Mouse (Mus musculus): ENCODE results near the gene Gm17268.

The Gm17268 gene

DNA sequence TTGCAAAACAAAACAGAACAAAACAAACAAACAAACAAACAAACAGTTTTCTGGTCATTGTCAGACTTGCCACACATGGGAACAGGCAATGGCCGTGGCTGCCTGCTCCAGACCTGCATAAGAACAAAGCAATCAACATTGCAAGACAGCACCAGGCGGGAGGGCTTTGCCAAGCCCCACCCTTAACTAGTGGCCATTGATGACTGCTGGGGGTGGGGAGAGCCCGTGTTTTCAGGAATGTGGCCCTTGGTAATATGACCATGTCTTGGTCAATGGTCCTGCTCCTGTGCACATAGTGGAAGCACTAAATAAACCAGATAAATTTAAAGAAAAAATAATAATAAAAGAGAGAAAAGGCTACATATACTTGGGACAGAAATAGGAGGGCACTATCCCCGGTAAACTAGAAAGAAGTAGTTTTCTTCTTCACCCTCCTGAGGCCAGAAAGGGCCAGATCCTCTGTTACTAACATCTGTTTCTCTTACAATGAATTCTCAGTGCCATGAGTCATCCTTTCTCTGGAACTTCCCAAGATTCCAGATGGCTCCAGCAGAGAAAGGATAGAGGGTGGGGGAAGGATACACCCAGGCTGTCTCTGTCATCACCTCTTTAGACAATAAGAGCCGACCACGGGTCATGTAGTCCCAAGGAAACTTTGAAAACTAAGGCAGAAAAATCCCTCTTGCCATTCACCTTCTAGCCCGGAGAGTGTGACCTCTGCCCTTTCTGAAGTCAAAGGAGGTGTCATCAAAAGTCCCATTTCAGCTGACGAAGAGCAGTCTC, 26.8 kb downstream of the Gm17268 start:
- TF ChIP-seq GATA4 (IDR thresholded peaks at IDR 0.05; ENCODE audit: insufficient replicate concordance, low read length), result no peak

DNA sequence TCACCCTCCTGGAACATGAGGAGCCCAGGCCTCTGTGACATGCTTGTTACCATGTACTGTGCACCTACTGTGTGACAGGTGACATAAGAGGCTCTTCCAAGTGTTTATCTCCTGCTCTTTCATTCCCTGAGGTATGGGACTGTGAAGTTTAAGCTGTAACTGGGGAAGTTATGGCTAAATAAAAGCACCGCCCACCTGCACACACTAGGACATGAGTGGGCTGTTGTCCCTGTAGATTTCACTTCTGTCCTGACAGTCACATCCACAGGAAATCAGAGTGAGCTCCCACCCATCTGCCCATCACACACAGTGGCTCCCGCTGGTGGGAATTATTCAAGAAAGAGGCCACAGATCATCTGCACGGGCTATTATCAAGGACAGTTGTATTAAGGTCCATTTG, 28.2 kb downstream of the Gm17268 start:
- TF ChIP-seq GATA4 (IDR thresholded peaks at IDR 0.05; ENCODE audit: insufficient replicate concordance, low read length), result no peak

DNA sequence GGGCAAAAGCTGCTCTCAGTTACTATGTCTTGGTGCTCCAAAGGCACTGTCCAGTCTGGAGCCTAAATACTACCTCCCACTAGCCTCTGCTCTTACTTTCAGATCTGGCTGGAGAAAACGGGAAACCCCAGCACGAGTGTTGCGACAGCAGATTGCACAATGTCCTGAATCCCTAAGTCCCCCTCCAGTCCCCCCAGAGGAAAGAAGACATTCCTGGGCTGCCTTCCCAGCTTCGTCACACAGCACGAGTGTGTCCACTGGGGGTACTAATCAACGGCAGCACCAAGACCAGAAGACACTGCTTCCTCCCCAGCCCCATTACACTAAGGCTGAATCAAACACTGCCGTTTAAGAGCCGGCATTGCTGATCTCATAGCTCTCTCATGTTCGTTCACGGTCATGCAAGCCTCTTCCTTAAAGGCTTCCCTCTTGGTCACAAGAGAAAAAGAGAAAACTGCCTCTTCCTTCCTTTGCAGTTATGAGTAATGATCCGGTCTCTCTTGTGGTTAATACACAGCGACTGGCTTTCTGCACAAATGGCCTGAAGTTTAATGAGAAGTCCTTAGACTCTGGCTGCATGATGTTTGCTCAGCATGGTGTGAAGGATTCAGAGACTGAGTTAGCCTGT, 31.5 kb downstream of the Gm17268 start:
- TF ChIP-seq GATA4 (IDR thresholded peaks at IDR 0.05; ENCODE audit: insufficient replicate concordance, low read length), result no peak

DNA sequence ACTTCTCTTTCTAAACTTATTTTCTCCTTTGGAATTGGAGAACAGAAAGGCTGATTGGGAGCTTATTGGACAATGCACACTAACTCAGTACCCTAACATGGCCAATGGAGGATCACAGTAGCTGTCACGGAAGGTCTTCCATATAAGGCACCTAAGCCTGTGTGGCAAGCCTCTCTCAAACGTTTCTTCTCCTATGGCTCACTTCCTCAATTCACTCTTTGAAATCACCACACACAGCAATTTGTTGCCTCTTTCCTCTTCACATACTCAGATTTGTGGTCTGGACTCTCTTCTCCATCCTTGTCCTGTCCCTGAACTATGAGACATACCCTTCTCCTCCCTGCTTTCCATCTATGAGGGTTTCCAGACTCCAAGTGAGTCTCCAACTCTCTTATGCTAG, 33.6 kb downstream of the Gm17268 start:
- no peak for TF ChIP-seq GATA4 (IDR thresholded peaks at IDR 0.05; ENCODE audit: insufficient replicate concordance, low read length)

DNA sequence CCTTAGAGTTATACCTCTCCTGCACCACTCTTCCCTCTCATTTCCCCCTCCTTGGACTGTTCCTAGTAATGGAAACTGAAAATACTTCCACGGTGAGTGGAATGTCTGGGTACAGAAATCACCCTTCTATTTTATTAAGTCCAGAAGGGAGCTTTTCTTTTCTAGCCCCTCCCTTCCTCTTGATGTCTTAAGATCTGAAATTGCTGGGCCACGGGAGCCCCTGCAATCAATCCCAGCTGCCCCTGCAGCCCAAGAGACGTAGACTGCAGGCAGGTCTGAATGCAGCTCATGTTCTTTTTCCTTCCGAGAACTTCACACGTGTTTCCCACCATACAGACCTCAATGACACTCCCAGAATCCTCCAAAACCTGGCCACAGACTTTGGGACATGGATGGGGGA, 37.8 kb downstream of the Gm17268 start:
- TF ChIP-seq GATA4 (IDR thresholded peaks at IDR 0.05; ENCODE audit: insufficient replicate concordance, low read length), result no peak

DNA sequence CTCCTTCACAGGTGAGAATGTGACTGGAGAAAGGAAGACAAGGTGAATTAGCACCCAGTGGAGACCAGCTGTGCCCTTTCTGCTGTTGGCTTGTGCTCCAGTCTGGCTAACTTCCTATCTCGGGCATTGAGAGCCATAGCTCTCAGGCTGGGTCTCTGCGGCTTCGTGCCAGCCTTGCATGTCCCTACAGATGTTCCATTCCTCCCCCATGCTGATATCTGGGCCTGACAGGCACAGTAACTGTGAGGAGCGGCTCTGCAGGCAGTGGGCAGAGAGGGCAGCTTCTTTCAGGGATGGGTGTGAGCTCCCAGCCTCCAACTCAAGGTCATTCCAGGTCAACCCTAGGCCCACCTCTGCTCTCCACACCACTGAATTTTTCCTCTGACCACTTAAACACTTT, 38.9 kb downstream of the Gm17268 start:
- TF ChIP-seq GATA4 (IDR thresholded peaks at IDR 0.05; ENCODE audit: insufficient replicate concordance, low read length), result no peak

DNA sequence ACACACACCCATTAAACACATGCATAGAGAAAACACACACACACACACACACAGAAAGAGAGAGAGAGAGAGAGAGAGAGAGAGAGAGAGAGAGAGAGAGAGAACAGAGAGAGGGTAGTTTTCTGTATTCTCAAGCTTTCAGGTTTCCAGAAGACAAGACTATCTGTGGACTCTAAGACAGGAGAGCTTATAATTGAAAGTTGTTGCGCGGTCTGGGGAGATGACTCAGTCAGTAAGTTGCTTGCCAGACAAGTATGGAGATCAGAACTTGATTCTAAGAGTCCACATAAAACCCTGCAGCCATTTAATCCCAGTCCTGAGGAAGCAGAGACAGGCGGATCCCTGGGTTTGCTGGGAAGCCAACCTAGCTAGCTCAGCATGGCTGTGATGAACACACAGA, 39.7 kb downstream of the Gm17268 start:
- TF ChIP-seq GATA4 (IDR thresholded peaks at IDR 0.05; ENCODE audit: insufficient replicate concordance, low read length), result no peak

DNA sequence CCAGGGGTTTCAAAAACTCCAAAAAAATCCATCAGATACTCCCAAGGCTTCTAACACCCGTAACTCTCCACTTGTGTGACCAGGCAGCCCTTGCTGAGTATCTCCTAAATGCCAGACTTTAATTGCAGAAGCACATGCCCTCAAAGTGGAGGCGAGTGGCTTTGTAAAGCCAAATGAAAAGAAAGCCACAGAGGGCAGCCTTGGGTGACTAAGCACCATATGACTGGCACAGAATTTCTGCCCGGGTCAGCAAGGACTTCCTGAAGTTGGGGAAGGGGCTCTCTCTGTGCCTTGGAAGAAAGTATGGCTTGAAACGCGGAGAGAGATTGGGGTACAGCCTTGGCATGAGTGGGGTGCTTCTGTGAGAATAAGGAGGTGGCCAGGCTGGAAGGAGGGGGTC, 41.3 kb downstream of the Gm17268 start:
- TF ChIP-seq GATA4 (IDR thresholded peaks at IDR 0.05; ENCODE audit: insufficient replicate concordance, low read length), result no peak

DNA sequence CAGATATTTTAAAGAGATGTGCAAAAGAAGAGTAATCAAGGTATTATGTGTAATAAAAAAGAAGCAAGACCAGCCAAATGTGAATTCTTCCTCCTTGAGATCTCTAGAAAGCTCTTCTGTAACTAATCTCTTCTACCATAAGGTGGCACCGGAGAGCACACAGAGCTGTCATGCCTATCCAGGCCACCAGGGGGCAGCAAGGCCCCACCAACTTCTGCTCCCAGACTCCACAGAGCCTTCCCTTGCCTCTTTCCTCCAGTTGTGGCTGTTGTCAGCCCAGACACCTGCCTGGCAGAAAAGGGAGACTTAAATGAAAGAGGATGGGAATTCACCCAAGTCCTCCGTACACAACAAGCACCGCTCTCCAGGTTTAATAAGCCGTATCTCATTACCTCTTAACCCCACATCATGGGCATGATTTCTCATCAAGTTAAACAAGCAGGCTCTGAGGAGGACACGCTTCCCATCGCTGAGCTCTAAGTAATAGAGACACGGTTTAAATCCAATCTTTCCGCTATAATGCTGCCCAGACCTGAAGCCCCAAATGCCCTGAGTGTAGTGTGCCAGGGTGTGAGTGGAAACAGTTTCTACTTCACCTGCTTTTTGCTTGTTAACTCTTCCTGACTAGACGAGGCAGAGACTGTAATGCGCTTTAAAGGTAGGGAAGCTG, 42.1 kb downstream of the Gm17268 start:
- no peak for TF ChIP-seq GATA4 (IDR thresholded peaks at IDR 0.05; ENCODE audit: insufficient replicate concordance, low read length)

DNA sequence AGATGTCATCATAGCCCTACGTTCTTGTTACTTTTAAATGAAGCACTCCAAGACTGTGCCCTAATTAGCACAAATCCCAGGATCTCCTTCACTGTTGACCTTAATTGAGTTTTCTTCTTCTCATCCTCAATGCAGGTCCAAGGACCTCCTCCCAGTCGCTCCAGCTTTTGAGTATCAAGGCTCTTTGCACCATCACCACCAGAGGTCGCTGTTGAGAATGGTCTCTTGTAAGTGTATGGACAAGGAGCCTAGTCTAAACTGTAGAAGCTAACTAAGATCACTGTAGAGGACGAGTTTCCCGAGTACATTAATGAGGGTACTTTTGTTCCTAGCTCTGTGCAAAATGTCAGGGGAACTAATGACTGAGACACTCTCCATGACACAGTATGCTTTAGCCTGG, 55.2 kb downstream of the Gm17268 start:
- no peak for TF ChIP-seq GATA4 (IDR thresholded peaks at IDR 0.05; ENCODE audit: insufficient replicate concordance, low read length)

DNA sequence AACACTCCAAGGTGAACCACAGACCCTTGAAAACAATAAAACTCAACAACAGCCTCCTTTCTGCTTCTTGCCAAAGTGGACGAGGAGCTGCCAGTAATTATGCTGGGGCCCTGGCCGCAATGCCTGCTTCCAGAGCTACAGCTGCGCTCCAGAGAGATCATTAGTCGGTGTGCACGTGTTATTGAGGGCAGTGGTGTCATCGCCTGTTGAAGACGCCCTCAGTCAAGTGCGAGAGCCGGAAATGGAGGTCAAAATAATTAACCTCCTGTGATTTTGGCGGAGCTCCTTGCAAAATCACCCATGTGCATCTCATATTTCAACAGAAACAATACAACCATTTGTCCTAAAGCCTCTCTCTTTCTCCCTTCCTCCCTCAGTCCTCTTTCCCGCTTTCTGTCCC, 56.2 kb downstream of the Gm17268 start:
- no peak for TF ChIP-seq GATA4 (IDR thresholded peaks at IDR 0.05; ENCODE audit: insufficient replicate concordance, low read length)

All from liver, adult (tissue).